In genomic region chr4:95898714-95899113, GRCm38 (mm10) we compare ENCODE assay signal across 30 mouse cellular contexts.
A peak's percentile ranks its signal among the peaks of the same experiment; 100 is the strongest.
DNase-seq lines count a peak whose midpoint lies in the region; ATAC-seq and TF ChIP-seq lines count a peak whose summit lies in the region.
"Had no signal": no experiment of that assay in that cellular context is flagged by ENCODE, and none has a peak within 500 bp of the region (broad histone marks: within the 10 kb centered on the region; RNA-seq: fewer than 3 reads in every experiment).

No protein-coding gene starts in this region.

- H3K9me3 ChIP-seq in hindbrain, postnatal 0 days (ENCODE audit: low read length) = no peaks in the 10 kb centered on the region
- H3K9me3 ChIP-seq in hindbrain, embryonic 11.5 days (ENCODE audit: control insufficient read depth, low read length) = no peaks in the 10 kb centered on the region
- no peaks in the 10 kb centered on the region for H3K9me3 ChIP-seq in limb, embryonic 11.5 days (ENCODE audit: control insufficient read depth, low read length)
- H3K9me3 ChIP-seq: embryonic facial prominence, embryonic 15.5 days; forebrain, embryonic 13.5 days; hindbrain, embryonic 13.5 days; liver, embryonic 12.5 days; megakaryocyte, embryonic 14.5 days had no signal

- ATAC-seq in hindbrain, postnatal 0 days = 0 out of 2 replicates have a peak, but pooled peaks have one; percentile 12
- no peak for ATAC-seq in hindbrain, embryonic 11.5 days (ENCODE audit: low FRiP score)
- peak; percentile 15; the same call in 1 of the 2 replicates for ATAC-seq in limb, embryonic 11.5 days (ENCODE audit: insufficient number of reproducible peaks, low FRiP score, low TSS enrichment, low read depth)
- ATAC-seq: activated CD4-positive, CD25-positive, alpha-beta regulatory T cell, adult 4 months; forebrain, embryonic 13.5 days; intestine, postnatal 0 days; liver, embryonic 12.5 days; liver, postnatal 0 days had no signal

- no peaks in the 10 kb centered on the region for H3K27me3 ChIP-seq in hindbrain, postnatal 0 days (ENCODE audit: insufficient read depth, low read length)
- H3K27me3 ChIP-seq in hindbrain, embryonic 11.5 days (ENCODE audit: control insufficient read depth, insufficient read depth, low read length) = no peaks in the 10 kb centered on the region
- H3K27me3 ChIP-seq in limb, embryonic 11.5 days (ENCODE audit: control insufficient read depth, insufficient read depth, low read length) = no peaks in the 10 kb centered on the region
- H3K27me3 ChIP-seq: embryonic facial prominence, embryonic 15.5 days; forebrain, embryonic 13.5 days; hindbrain, embryonic 13.5 days; liver, embryonic 12.5 days had no signal

- no peaks in the 10 kb centered on the region for H3K36me3 ChIP-seq in hindbrain, postnatal 0 days (ENCODE audit: insufficient read depth, low read length)
- no peaks in the 10 kb centered on the region for H3K36me3 ChIP-seq in hindbrain, embryonic 11.5 days (ENCODE audit: control insufficient read depth, insufficient read depth, low read length)
- no peaks in the 10 kb centered on the region for H3K36me3 ChIP-seq in limb, embryonic 11.5 days (ENCODE audit: control insufficient read depth, insufficient read depth, low read length)
- H3K36me3 ChIP-seq: embryonic facial prominence, embryonic 15.5 days; hindbrain, embryonic 13.5 days; liver, embryonic 12.5 days had no signal

- H3K4me1 ChIP-seq in hindbrain, postnatal 0 days (ENCODE audit: insufficient read depth, low read length) = 0 out of 2 replicates have a peak, but pooled peaks cover 3% of the 10 kb centered on the region
- H3K4me1 ChIP-seq in hindbrain, embryonic 11.5 days (replicated peaks; ENCODE audit: control insufficient read depth, insufficient read depth, low read length) = no peaks in the 10 kb centered on the region
- H3K4me1 ChIP-seq in limb, embryonic 11.5 days (ENCODE audit: control insufficient read depth, insufficient read depth, low read length) = peaks cover 25% of the 10 kb centered on the region
- H3K4me1 ChIP-seq: liver, embryonic 12.5 days; megakaryocyte, embryonic 14.5 days had no signal

- no peak overlapping the region for H3K9ac ChIP-seq in hindbrain, postnatal 0 days (replicated peaks; ENCODE audit: low read length)
- H3K9ac ChIP-seq in hindbrain, embryonic 11.5 days (ENCODE audit: low read depth, low read length) = no peak overlapping the region
- no peak overlapping the region for H3K9ac ChIP-seq in limb, embryonic 11.5 days (ENCODE audit: low read length)
- H3K9ac ChIP-seq: embryonic facial prominence, embryonic 15.5 days; forebrain, embryonic 13.5 days; hindbrain, embryonic 13.5 days; liver, embryonic 12.5 days; liver, postnatal 0 days had no signal

- DNase-seq in hindbrain, postnatal 0 days (ENCODE audit: low spot score) = no peak
- no peak for DNase-seq in hindbrain, embryonic 11.5 days (ENCODE audit: low spot score)
- DNase-seq in embryo, embryonic 10.5 days (ENCODE audit: low spot score) = peak; percentile 36
- peak; percentile 44 for DNase-seq in embryo, embryonic 9.5 days (ENCODE audit: extremely low spot score)
- no peak for DNase-seq in limb, embryonic 11.5 days (ENCODE audit: low spot score)
- no peak for DNase-seq in Muller cell, postnatal 12 days (ENCODE audit: inconsistent ontology term)
- DNase-seq in layer of hippocampus, adult 2 months (ENCODE audit: low spot score in 2 of 2) = no peak
- DNase-seq: adrenal gland, adult 2 months; adrenal gland, postnatal 36 days; B cell, adult 2 months; cerebellum, adult 18-20 months; cerebellum, postnatal 14 days; gastrocnemius, adult 2 months; heart, postnatal 14 days; kidney, adult 9 months; kidney, postnatal 10 days; liver, postnatal 0 days; lung, postnatal 4 days; right cerebral cortex, adult 18-20 months; spleen, adult 18-20 months; thymus, adult 18-20 months; thymus, postnatal 36 days had no signal

- 61% methylated on average over 5 of the region's 6 CpGs for WGBS in hindbrain, postnatal 0 days
- WGBS in hindbrain, embryonic 11.5 days = 45% methylated on average over 6 of the region's 6 CpGs
- WGBS in limb, embryonic 11.5 days = 31% methylated on average over 5 of the region's 6 CpGs

- H3K27ac ChIP-seq in hindbrain, postnatal 0 days = no peak overlapping the region
- H3K27ac ChIP-seq in hindbrain, embryonic 11.5 days (ENCODE audit: low read depth, low read length) = no peak overlapping the region
- H3K27ac ChIP-seq in limb, embryonic 11.5 days (replicated peaks; ENCODE audit: low read depth, low read length) = no peak overlapping the region
- no peak overlapping the region for H3K27ac ChIP-seq in layer of hippocampus, adult 2 months
- H3K27ac ChIP-seq: forebrain, embryonic 13.5 days; gastrocnemius, adult 2 months; hindbrain, embryonic 13.5 days; liver, embryonic 12.5 days; stomach, postnatal 0 days had no signal

- H3K4me2 ChIP-seq in hindbrain, postnatal 0 days (ENCODE audit: low read depth, low read length) = no peak overlapping the region
- H3K4me2 ChIP-seq in hindbrain, embryonic 11.5 days (replicated peaks; ENCODE audit: low read depth, low read length) = no peak overlapping the region
- no peak overlapping the region for H3K4me2 ChIP-seq in limb, embryonic 11.5 days (ENCODE audit: low read depth, severe bottlenecking)
- H3K4me2 ChIP-seq: embryonic facial prominence, embryonic 15.5 days; forebrain, embryonic 13.5 days; hindbrain, embryonic 13.5 days; liver, embryonic 12.5 days had no signal

- no peak for TF ChIP-seq CTCF in hindbrain, postnatal 0 days (IDR thresholded peaks at IDR 0.05; ENCODE audit: low read depth)
- no peak for TF ChIP-seq CTCF in layer of hippocampus, adult 2 months (conservative IDR thresholded peaks at IDR 0.05)

- no peak overlapping the region for H3K4me3 ChIP-seq in hindbrain, postnatal 0 days (ENCODE audit: low read length)
- no peak overlapping the region for H3K4me3 ChIP-seq in hindbrain, embryonic 11.5 days (ENCODE audit: low read depth, low read length)
- H3K4me3 ChIP-seq in limb, embryonic 11.5 days (ENCODE audit: low read depth, low read length) = no peak overlapping the region
- H3K4me3 ChIP-seq in layer of hippocampus, adult 2 months = no peak overlapping the region
- H3K4me3 ChIP-seq: embryonic facial prominence, embryonic 15.5 days; forebrain, embryonic 13.5 days; gastrocnemius, adult 2 months; hindbrain, embryonic 13.5 days; liver, embryonic 12.5 days; megakaryocyte, embryonic 14.5 days had no signal

Comparison
In these comparisons a context has a peak if more than half of its experiments do, and no peak if none do; other contexts are left out.
1. DNase-seq: peak in embryo, embryonic 10.5 days (single experiment) and embryo, embryonic 9.5 days (single experiment); none in hindbrain, postnatal 0 days (single experiment), hindbrain, embryonic 11.5 days (single experiment), limb, embryonic 11.5 days (single experiment), Muller cell, postnatal 12 days (single experiment) and layer of hippocampus, adult 2 months (0 of 2).